Mouse (Mus musculus): ENCODE data around the gene Atp1b1.

Atp1b1 gene

GRCm38 (mm10) chr1:164399578-164399977 is 58.6 kb downstream of the Atp1b1 start:
- no peak for DNase-seq (ENCODE audit: low read depth in 2 of 2, low spot score in 2 of 2)

- DNase-seq (ENCODE audit: low read depth in 2 of 2, low spot score in 2 of 2): no peak
These were observed 60.5 kb downstream of the Atp1b1 start for GRCm38 (mm10) chr1:164397672-164398071.

- no peak for DNase-seq (ENCODE audit: low read depth in 2 of 2, low spot score in 2 of 2)
These were observed 62.9 kb downstream of the Atp1b1 start for GRCm38 (mm10) chr1:164395131-164395780.

GRCm38 (mm10) chr1:164392176-164392575 is 66.0 kb downstream of the Atp1b1 start:
- DNase-seq (ENCODE audit: low read depth in 2 of 2, low spot score in 2 of 2): no peak

- no peak for DNase-seq (ENCODE audit: low read depth in 2 of 2, low spot score in 2 of 2)
These were observed 68.4 kb downstream of the Atp1b1 start for GRCm38 (mm10) chr1:164389743-164390142.
